Mouse (Mus musculus): ENCODE data around the gene Ptpru. TPM values are rescaled to one million over a fixed set of nuclear protein-coding genes. Genes with fewer than 3 reads are reported as not detected.

Gene Ptpru
- polyA plus RNA-seq, 1 experiment from 2014 or later, result 25.2 TPM

GRCm38 (mm10) chr4:131749802-131750201 is 88.3 kb downstream of the Ptpru start:
- no peaks in the 10 kb centered on the region for H3K27me3 ChIP-seq (ENCODE audit: control insufficient read depth, insufficient read depth, low read length)
- no peak overlapping the region for H3K9ac ChIP-seq (ENCODE audit: low read depth, low read length)
- H3K27ac ChIP-seq (ENCODE audit: low read depth, low read length), result no peak overlapping the region
- H3K4me3 ChIP-seq (ENCODE audit: low read length), result no peak overlapping the region
- no peaks in the 10 kb centered on the region for H3K9me3 ChIP-seq (ENCODE audit: control insufficient read depth, low read length)
- ATAC-seq (ENCODE audit: low FRiP score, low TSS enrichment), result no peak
- 83% methylated on average over 6 of the region's 6 CpGs for WGBS
- H3K4me1 ChIP-seq (ENCODE audit: control insufficient read depth, insufficient read depth, low read length), result peaks cover 3% of the 10 kb centered on the region; the same call in 1 of the 2 replicates
- no peaks in the 10 kb centered on the region for H3K36me3 ChIP-seq (ENCODE audit: control insufficient read depth, insufficient read depth, low read length)
- H3K4me2 ChIP-seq (replicated peaks; ENCODE audit: low read depth, low read length), result no peak overlapping the region

GRCm38 (mm10) chr4:131744685-131745043 is 93.4 kb downstream of the Ptpru start:
- Histone ChIP-seq H3K9me3 (ENCODE audit: control insufficient read depth, low read length) (no peaks in the 10 kb centered on the region), H3K9ac (ENCODE audit: low read depth, low read length) (no peak overlapping the region), H3K4me3 (ENCODE audit: low read length) (no peak overlapping the region), H3K36me3 (ENCODE audit: control insufficient read depth, insufficient read depth, low read length) (no peaks in the 10 kb centered on the region), H3K27me3 (ENCODE audit: control insufficient read depth, insufficient read depth, low read length) (no peaks in the 10 kb centered on the region), H3K27ac (ENCODE audit: low read depth, low read length) (peak overlapping the region; percentile 79), H3K4me1 (ENCODE audit: control insufficient read depth, insufficient read depth, low read length) (peaks cover 17% of the 10 kb centered on the region), H3K4me2 (replicated peaks; ENCODE audit: low read depth, low read length) (no peak overlapping the region)
- no peak for ATAC-seq (ENCODE audit: low FRiP score, low TSS enrichment)
- WGBS, result 39% methylated on average over 5 of the region's 5 CpGs

- Histone ChIP-seq H3K36me3 (ENCODE audit: control insufficient read depth, insufficient read depth, low read length) (no peaks in the 10 kb centered on the region), H3K27me3 (ENCODE audit: control insufficient read depth, insufficient read depth, low read length) (no peaks in the 10 kb centered on the region), H3K4me2 (replicated peaks; ENCODE audit: low read depth, low read length) (no peak overlapping the region), H3K9ac (ENCODE audit: low read depth, low read length) (no peak overlapping the region), H3K27ac (ENCODE audit: low read depth, low read length) (peak overlapping the region; percentile 79), H3K4me1 (ENCODE audit: control insufficient read depth, insufficient read depth, low read length) (peaks cover 17% of the 10 kb centered on the region), H3K4me3 (ENCODE audit: low read length) (no peak overlapping the region), H3K9me3 (ENCODE audit: control insufficient read depth, low read length) (no peaks in the 10 kb centered on the region)
- peak; percentile 86 for ATAC-seq (ENCODE audit: low FRiP score, low TSS enrichment)
- WGBS, result 11% methylated on average over 5 of the region's 5 CpGs
These were observed 94.0 kb downstream of the Ptpru start for GRCm38 (mm10) chr4:131743831-131744684.

- Histone ChIP-seq H3K36me3 (ENCODE audit: control insufficient read depth, insufficient read depth, low read length) (no peaks in the 10 kb centered on the region), H3K27me3 (ENCODE audit: control insufficient read depth, insufficient read depth, low read length) (no peaks in the 10 kb centered on the region), H3K4me2 (replicated peaks; ENCODE audit: low read depth, low read length) (no peak overlapping the region), H3K27ac (ENCODE audit: low read depth, low read length) (no peak overlapping the region), H3K4me3 (ENCODE audit: low read length) (no peak overlapping the region), H3K9ac (ENCODE audit: low read depth, low read length) (no peak overlapping the region), H3K9me3 (ENCODE audit: control insufficient read depth, low read length) (no peaks in the 10 kb centered on the region), H3K4me1 (ENCODE audit: control insufficient read depth, insufficient read depth, low read length) (peaks cover 17% of the 10 kb centered on the region)
- ATAC-seq (ENCODE audit: low FRiP score, low TSS enrichment), result no peak
- WGBS, result 50% methylated on average over 13 of the region's 13 CpGs
These were observed 95.1 kb downstream of the Ptpru start for GRCm38 (mm10) chr4:131743031-131743430.

- Histone ChIP-seq H3K4me3 (ENCODE audit: low read length) (no peak overlapping the region), H3K9ac (ENCODE audit: low read depth, low read length) (no peak overlapping the region), H3K9me3 (ENCODE audit: control insufficient read depth, low read length) (no peaks in the 10 kb centered on the region), H3K4me1 (ENCODE audit: control insufficient read depth, insufficient read depth, low read length) (peaks cover 17% of the 10 kb centered on the region), H3K27me3 (ENCODE audit: control insufficient read depth, insufficient read depth, low read length) (no peaks in the 10 kb centered on the region), H3K27ac (ENCODE audit: low read depth, low read length) (no peak overlapping the region), H3K36me3 (ENCODE audit: control insufficient read depth, insufficient read depth, low read length) (no peaks in the 10 kb centered on the region), H3K4me2 (replicated peaks; ENCODE audit: low read depth, low read length) (no peak overlapping the region)
- no peak for ATAC-seq (ENCODE audit: low FRiP score, low TSS enrichment)
- WGBS, result 51% methylated on average over 5 of the region's 5 CpGs
These were observed 97.5 kb downstream of the Ptpru start for GRCm38 (mm10) chr4:131740621-131741020.

- H3K9me3 ChIP-seq (ENCODE audit: control insufficient read depth, low read length), result no peaks in the 10 kb centered on the region
- no peak overlapping the region for H3K9ac ChIP-seq (ENCODE audit: low read depth, low read length)
- H3K4me3 ChIP-seq (ENCODE audit: low read length), result no peak overlapping the region
- WGBS, result 10% methylated on average over 7 of the region's 7 CpGs
- 0 out of 2 replicates have a peak, but pooled peaks cover 6% of the 10 kb centered on the region for H3K27me3 ChIP-seq (ENCODE audit: control insufficient read depth, insufficient read depth, low read length)
- H3K36me3 ChIP-seq (ENCODE audit: control insufficient read depth, insufficient read depth, low read length), result no peaks in the 10 kb centered on the region
- H3K4me2 ChIP-seq (replicated peaks; ENCODE audit: low read depth, low read length), result no peak overlapping the region
- ATAC-seq (ENCODE audit: low FRiP score, low TSS enrichment), result peak; percentile 77
- H3K27ac ChIP-seq (ENCODE audit: low read depth, low read length), result no peak overlapping the region
- no peaks in the 10 kb centered on the region for H3K4me1 ChIP-seq (ENCODE audit: control insufficient read depth, insufficient read depth, low read length)
These were observed 109.5 kb downstream of the Ptpru start for GRCm38 (mm10) chr4:131728628-131729027.

GRCm38 (mm10) chr4:131723415-131724080 is 114.5 kb downstream of the Ptpru start:
- 0 out of 2 replicates have a peak, but pooled peaks cover 3% of the 10 kb centered on the region for H3K27me3 ChIP-seq (ENCODE audit: control insufficient read depth, insufficient read depth, low read length)
- H3K4me1 ChIP-seq (ENCODE audit: control insufficient read depth, insufficient read depth, low read length), result peaks cover 9% of the 10 kb centered on the region
- ATAC-seq (ENCODE audit: low FRiP score, low TSS enrichment), result 0 out of 2 replicates have a peak, but pooled peaks have one; percentile 55
- H3K4me3 ChIP-seq (ENCODE audit: low read length), result no peak overlapping the region
- H3K27ac ChIP-seq (ENCODE audit: low read depth, low read length), result no peak overlapping the region
- WGBS, result 60% methylated on average over 11 of the region's 11 CpGs
- no peaks in the 10 kb centered on the region for H3K9me3 ChIP-seq (ENCODE audit: control insufficient read depth, low read length)
- no peak overlapping the region for H3K4me2 ChIP-seq (replicated peaks; ENCODE audit: low read depth, low read length)
- H3K9ac ChIP-seq (ENCODE audit: low read depth, low read length), result no peak overlapping the region
- no peaks in the 10 kb centered on the region for H3K36me3 ChIP-seq (ENCODE audit: control insufficient read depth, insufficient read depth, low read length)

- Histone ChIP-seq H3K4me3 (ENCODE audit: low read length) (no peak overlapping the region), H3K4me1 (ENCODE audit: control insufficient read depth, insufficient read depth, low read length) (peaks cover 9% of the 10 kb centered on the region), H3K36me3 (ENCODE audit: control insufficient read depth, insufficient read depth, low read length) (no peaks in the 10 kb centered on the region), H3K27ac (ENCODE audit: low read depth, low read length) (0 out of 2 replicates have a peak overlapping the region, but pooled peaks have one; percentile 24), H3K27me3 (ENCODE audit: control insufficient read depth, insufficient read depth, low read length) (0 out of 2 replicates have a peak, but pooled peaks cover 3% of the 10 kb centered on the region), H3K9me3 (ENCODE audit: control insufficient read depth, low read length) (no peaks in the 10 kb centered on the region), H3K4me2 (replicated peaks; ENCODE audit: low read depth, low read length) (no peak overlapping the region), H3K9ac (ENCODE audit: low read depth, low read length) (0 out of 2 replicates have a peak overlapping the region, but pooled peaks have one; percentile 18)
- ATAC-seq (ENCODE audit: low FRiP score, low TSS enrichment), result peak; percentile 63
- 5% methylated on average over 8 of the region's 8 CpGs for WGBS
These were observed 115.8 kb downstream of the Ptpru start for GRCm38 (mm10) chr4:131722121-131722841.

Data from kidney, embryonic 14.5 days (tissue).